Mouse (Mus musculus): ENCODE data around the gene Sirpa. TPM values are rescaled to one million over a fixed set of nuclear protein-coding genes. Genes with fewer than 3 reads are reported as not detected.

Sirpa gene
- total and polyA plus RNA-seq, 3 experiments = 20.4 to 30.6 (median 27.1) TPM

- H3K36me3 ChIP-seq (replicated peaks in 1 of 2; ENCODE audit: control insufficient read depth in 1 of 2, insufficient read depth in 1 of 2, low read length in 1 of 2) = no peaks in the 10 kb centered on the region
- DNase-seq (ENCODE audit: extremely low read depth) = no peak
- no peaks in the 10 kb centered on the region for H3K9me3 ChIP-seq (replicated peaks; ENCODE audit: low read length)
- H3K4me2 ChIP-seq (ENCODE audit: insufficient read depth, low read depth, poor library complexity, severe bottlenecking) = no peak overlapping the region
- H3K27ac ChIP-seq (ENCODE audit: insufficient read depth, low read depth) = no peak overlapping the region
- no peaks in the 10 kb centered on the region for H3K79me2 ChIP-seq (replicated peaks; ENCODE audit: control insufficient read depth, extremely low read depth, insufficient read depth, poor library complexity, severe bottlenecking)
- in situ Hi-C loops (cut with MboI; ENCODE audit: low pct_ligation_motif_present, low pct_unique_long_range_greater_than_20kb, low sequenced_read_pairs) = no loop called here
- TF ChIP-seq CHD1 (IDR thresholded peaks at IDR 0.05; ENCODE audit: low read depth, low read length) = no peak
- TF ChIP-seq PAX5 (IDR thresholded peaks at IDR 0.05; ENCODE audit: low read length) = no peak
- TF ChIP-seq NRF1 (IDR thresholded peaks at IDR 0.05; ENCODE audit: low read depth, low read length) = no peak
- TF ChIP-seq GABPA (IDR thresholded peaks at IDR 0.05; ENCODE audit: insufficient replicate concordance, low read depth, low read length) = no peak
- TF ChIP-seq ETS1 (conservative IDR thresholded peaks at IDR 0.05; ENCODE audit: low read depth, low read length) = no peak
- TF ChIP-seq JUND (conservative IDR thresholded peaks at IDR 0.05; ENCODE audit: low read depth, low read length) = no peak
- TF ChIP-seq POLR2A (IDR thresholded peaks at IDR 0.05; ENCODE audit: low read depth, low read length) = no peak
- TF ChIP-seq CHD2 (IDR thresholded peaks at IDR 0.05; ENCODE audit: low read length) = no peak
- TF ChIP-seq ZC3H11A (IDR thresholded peaks at IDR 0.05; ENCODE audit: low read depth, low read length) = no peak
- TF ChIP-seq USF2 (conservative IDR thresholded peaks at IDR 0.05; ENCODE audit: low read depth, low read length) = no peak
- TF ChIP-seq CTCF (conservative IDR thresholded peaks at IDR 0.05 in 1 of 2, IDR thresholded peaks at IDR 0.05 in 1 of 2; ENCODE audit: low read depth in 2 of 2, low read length in 2 of 2) = no peak
- TF ChIP-seq MAX (IDR thresholded peaks at IDR 0.05; ENCODE audit: low read length) = no peak
- TF ChIP-seq ZNF384 (IDR thresholded peaks at IDR 0.05; ENCODE audit: low read depth, low read length) = no peak
- no peak for TF ChIP-seq KAT2A (IDR thresholded peaks at IDR 0.05; ENCODE audit: insufficient replicate concordance, low read length)
- peaks cover 24 to 37% of the 10 kb centered on the region in 2 experiments for H3K4me1 ChIP-seq (ENCODE audit: control insufficient read depth in 1 of 2, insufficient read depth in 2 of 2)
- dilution Hi-C loops (cut with MboI; ENCODE audit: extremely low pct_ligation_motif_present, extremely low pct_unique_long_range_greater_than_20kb, low sequenced_read_pairs) = no loop called here
- H3K4me3 ChIP-seq (replicated peaks in 1 of 3; ENCODE audit: low read depth in 2 of 3, low read length in 2 of 3, poor library complexity in 1 of 3) = no peak overlapping the region
- H3K27me3 ChIP-seq (replicated peaks) = no peaks in the 10 kb centered on the region
- no peak overlapping the region for H3K9ac ChIP-seq (ENCODE audit: insufficient read depth, low read depth)
Observed at GRCm38 (mm10) chr2:129584905-129585304, 7.7 kb upstream of the Sirpa start.

DNA sequence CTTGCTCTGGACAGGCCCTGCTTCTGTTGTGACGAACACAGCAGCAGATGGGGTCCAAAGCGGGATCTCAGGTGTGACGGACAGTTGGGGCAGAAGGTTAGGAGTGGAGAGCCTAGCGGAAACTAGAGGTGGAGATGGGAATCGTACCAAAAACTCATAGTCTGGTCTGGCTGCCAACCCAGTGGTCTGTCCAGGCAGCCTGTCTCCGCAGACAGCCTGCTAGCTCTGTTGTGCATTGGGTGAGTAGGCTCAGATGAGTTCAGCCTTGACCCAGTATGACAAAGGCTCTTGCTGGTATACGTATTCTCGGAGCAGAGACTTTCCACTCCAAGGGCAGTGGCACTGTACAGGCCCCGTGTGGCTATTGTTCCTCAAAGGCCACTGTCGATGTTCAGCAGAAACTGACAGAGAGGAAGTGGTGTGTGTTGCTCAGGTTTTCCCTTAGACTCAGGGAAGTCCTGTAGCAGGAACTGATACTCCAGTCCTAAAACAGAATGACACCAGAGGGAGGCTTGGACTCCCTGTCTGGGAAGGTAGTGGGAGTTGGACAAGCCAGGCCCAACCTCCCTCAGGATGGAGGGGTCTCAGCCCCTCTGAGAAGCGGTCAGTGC is 6.6 kb upstream of the Sirpa start:
- peaks cover 29 to 44% of the 10 kb centered on the region in 2 experiments for H3K4me1 ChIP-seq (ENCODE audit: control insufficient read depth in 1 of 2, insufficient read depth in 2 of 2)
- H3K9ac ChIP-seq (ENCODE audit: insufficient read depth, low read depth) = no peak overlapping the region
- H3K27ac ChIP-seq (ENCODE audit: insufficient read depth, low read depth) = peak overlapping the region; percentile 2; the same call in 1 of the 2 replicates
- H3K79me2 ChIP-seq (replicated peaks; ENCODE audit: control insufficient read depth, extremely low read depth, insufficient read depth, poor library complexity, severe bottlenecking) = no peaks in the 10 kb centered on the region
- no peak overlapping the region; the same call in 1 of the 2 replicates for H3K4me2 ChIP-seq (ENCODE audit: insufficient read depth, low read depth, poor library complexity, severe bottlenecking)
- H3K4me3 ChIP-seq (replicated peaks in 1 of 3; ENCODE audit: low read depth in 2 of 3, low read length in 2 of 3, poor library complexity in 1 of 3) = no peak overlapping the region
- H3K9me3 ChIP-seq (replicated peaks; ENCODE audit: low read length) = no peaks in the 10 kb centered on the region
- dilution Hi-C loops (cut with MboI; ENCODE audit: extremely low pct_ligation_motif_present, extremely low pct_unique_long_range_greater_than_20kb, low sequenced_read_pairs) (no loop called here), in situ Hi-C loops (cut with MboI; ENCODE audit: low pct_ligation_motif_present, low pct_unique_long_range_greater_than_20kb, low sequenced_read_pairs) (no loop called here)
- peak; percentile 73 for DNase-seq (ENCODE audit: extremely low read depth)
- H3K27me3 ChIP-seq (replicated peaks) = no peaks in the 10 kb centered on the region
- H3K36me3 ChIP-seq (replicated peaks in 1 of 2; ENCODE audit: control insufficient read depth in 1 of 2, insufficient read depth in 1 of 2, low read length in 1 of 2) = no peaks in the 10 kb centered on the region
- TF ChIP-seq MYC (IDR thresholded peaks at IDR 0.05; ENCODE audit: low read depth, low read length) = 0 out of 2 replicates have a peak, but pooled peaks have one; percentile 18
- peak; percentile 52 for TF ChIP-seq ELF1 (IDR thresholded peaks at IDR 0.05; ENCODE audit: low read depth, low read length)
- TF ChIP-seq ZKSCAN1 (IDR thresholded peaks at IDR 0.05; ENCODE audit: borderline replicate concordance, low read depth, low read length) = no peak
- TF ChIP-seq POLR2A (IDR thresholded peaks at IDR 0.05; ENCODE audit: low read depth, low read length) = 0 out of 2 replicates have a peak, but pooled peaks have one; percentile 28
- no peak for TF ChIP-seq NELFE (IDR thresholded peaks at IDR 0.05; ENCODE audit: low read depth, low read length)
- peak; percentile 67 for TF ChIP-seq CHD2 (IDR thresholded peaks at IDR 0.05; ENCODE audit: low read length)
- TF ChIP-seq CHD1 (IDR thresholded peaks at IDR 0.05; ENCODE audit: low read depth, low read length) = no peak
- no peak for TF ChIP-seq MXI1 (IDR thresholded peaks at IDR 0.05; ENCODE audit: low read depth, low read length)
- peak; percentile 73 for TF ChIP-seq JUND (conservative IDR thresholded peaks at IDR 0.05; ENCODE audit: low read depth, low read length)
- 0 out of 4 replicates have a peak, but pooled peaks of 1 of the 2 experiments have one; percentile 5 for TF ChIP-seq CTCF (conservative IDR thresholded peaks at IDR 0.05 in 1 of 2, IDR thresholded peaks at IDR 0.05 in 1 of 2; ENCODE audit: low read depth in 2 of 2, low read length in 2 of 2)
- peak; percentile 66 for TF ChIP-seq ETS1 (conservative IDR thresholded peaks at IDR 0.05; ENCODE audit: low read depth, low read length)
- TF ChIP-seq MAFK (IDR thresholded peaks at IDR 0.05; ENCODE audit: insufficient replicate concordance, low read length) = 0 out of 2 replicates have a peak, but pooled peaks have one; percentile 32
- TF ChIP-seq USF1 (IDR thresholded peaks at IDR 0.05; ENCODE audit: low read depth, low read length) = no peak
- TF ChIP-seq UBTF (IDR thresholded peaks at IDR 0.05; ENCODE audit: low read depth, low read length) = peak; percentile 62; the same call in 1 of the 2 replicates
- no peak for TF ChIP-seq GABPA (IDR thresholded peaks at IDR 0.05; ENCODE audit: insufficient replicate concordance, low read depth, low read length)
- TF ChIP-seq SIN3A (IDR thresholded peaks at IDR 0.05; ENCODE audit: low read length) = peak; percentile 58; the same call in 1 of the 2 replicates
- peak; percentile 33; the same call in 1 of the 2 replicates for TF ChIP-seq RCOR1 (conservative IDR thresholded peaks at IDR 0.05; ENCODE audit: low read depth, low read length)
- peak; percentile 66 for TF ChIP-seq JUN (IDR thresholded peaks at IDR 0.05; ENCODE audit: insufficient read depth, low read depth, low read length)
- TF ChIP-seq KAT2A (IDR thresholded peaks at IDR 0.05; ENCODE audit: insufficient replicate concordance, low read length) = no peak
- peak; percentile 33; the same call in 1 of the 2 replicates for TF ChIP-seq TCF12 (IDR thresholded peaks at IDR 0.05; ENCODE audit: low read depth, low read length)
- peak; percentile 67 for TF ChIP-seq BHLHE40 (IDR thresholded peaks at IDR 0.05; ENCODE audit: low read depth, low read length)
- TF ChIP-seq TBP (conservative IDR thresholded peaks at IDR 0.05; ENCODE audit: low read depth, low read length) = 0 out of 2 replicates have a peak, but pooled peaks have one; percentile 33
- no peak for TF ChIP-seq HCFC1 (IDR thresholded peaks at IDR 0.05; ENCODE audit: low read depth, low read length)
- TF ChIP-seq EP300 (IDR thresholded peaks at IDR 0.05; ENCODE audit: low read length) = peak; percentile 96
- no peak for TF ChIP-seq ZNF384 (IDR thresholded peaks at IDR 0.05; ENCODE audit: low read depth, low read length)
